Mouse (Mus musculus): ENCODE measurements around the gene Tsn.

Tsn gene

DNA sequence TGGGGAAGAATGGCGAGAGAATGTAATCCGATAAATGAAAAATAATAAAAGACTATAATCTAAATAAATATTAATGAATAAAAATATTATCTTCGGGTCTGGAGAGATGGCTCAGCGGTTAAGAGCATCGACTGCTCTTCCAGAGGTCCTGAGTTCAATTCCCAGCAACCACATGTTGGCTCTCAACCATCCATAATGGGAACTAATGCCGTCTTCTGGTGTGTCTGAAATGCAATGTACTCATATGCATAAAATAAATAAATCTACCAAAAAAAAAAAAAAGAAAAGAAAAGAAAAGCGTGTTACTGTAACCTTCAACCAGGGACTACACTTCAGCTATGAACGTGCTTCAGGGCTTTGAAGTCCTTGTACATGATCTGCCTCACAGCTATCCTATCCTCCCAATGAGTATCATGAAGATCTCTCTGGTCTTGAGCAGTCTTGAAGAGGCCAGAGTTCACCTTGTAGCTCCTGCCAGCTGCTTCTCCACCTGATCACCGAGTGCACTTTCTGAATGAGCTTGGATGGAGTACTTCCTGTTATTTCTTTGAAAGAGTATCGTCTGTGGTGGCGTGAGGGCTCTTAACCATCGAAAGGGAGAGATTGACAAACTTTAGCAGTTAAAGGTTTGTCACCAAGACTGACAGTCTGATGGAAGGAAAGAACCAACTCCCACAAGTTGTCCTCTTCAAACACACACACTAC, at the start of gene Tsn:
Gene Tsn, minus strand, starts transcription at position 118 of the 705 bp plus-strand sequence.
- DNase-seq (ENCODE audit: low spot score in 2 of 2): no peak

DNA sequence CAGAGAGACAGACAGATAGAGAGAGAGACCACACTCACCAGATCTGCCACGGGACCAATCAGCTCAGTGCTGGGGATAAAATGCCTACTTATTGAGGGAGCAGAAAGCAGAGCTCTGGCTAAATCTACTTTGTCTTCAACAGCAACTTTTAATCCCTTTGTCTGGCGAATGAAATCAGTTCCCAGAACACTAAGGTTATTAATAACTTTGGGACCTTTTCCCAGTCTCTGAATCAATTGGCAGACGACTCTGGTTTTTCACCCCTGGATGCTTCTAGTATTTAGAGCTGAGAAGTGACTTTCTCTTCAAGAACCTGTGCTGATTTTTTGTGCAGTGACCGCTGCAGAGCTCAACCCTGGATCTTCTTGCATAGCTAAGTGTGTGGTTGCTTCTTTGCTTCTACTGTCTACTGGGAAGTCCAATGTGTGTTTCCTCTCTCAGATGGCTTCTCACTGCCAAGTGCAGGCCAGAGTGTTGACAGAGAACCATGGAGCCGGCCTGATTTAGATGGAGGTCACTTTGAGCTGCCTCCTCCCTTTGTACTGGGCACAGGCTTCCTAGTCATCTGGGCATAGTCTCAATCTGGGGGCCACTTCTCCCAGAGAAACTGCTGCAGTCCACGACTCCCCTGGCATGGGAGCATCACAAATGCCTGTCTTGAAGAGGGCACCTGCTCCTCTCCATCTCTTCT, 47.7 kb upstream of the Tsn start:
- no peak for DNase-seq (ENCODE audit: low spot score in 2 of 2)

DNA sequence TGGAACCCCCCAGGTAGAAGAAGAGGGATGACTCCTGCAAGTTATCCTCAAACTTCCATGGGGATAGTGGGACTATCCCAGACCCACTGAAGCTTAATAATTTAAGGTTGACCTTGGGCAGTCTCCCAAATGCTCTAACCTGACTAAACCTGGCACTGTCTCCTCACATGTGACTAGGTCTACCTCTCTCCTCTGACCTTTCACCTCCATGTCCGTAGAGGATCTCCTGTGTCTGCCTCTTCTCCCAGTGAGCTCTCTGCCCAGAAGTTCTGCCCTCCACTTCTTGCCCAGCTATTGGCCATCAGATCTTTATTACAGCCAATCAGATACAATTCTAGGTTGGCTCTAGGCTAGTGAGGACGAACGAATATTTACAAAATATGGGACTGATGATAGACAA, 38.4 kb upstream of the Tsn start:
- no peak for DNase-seq (ENCODE audit: low spot score in 2 of 2)

DNA sequence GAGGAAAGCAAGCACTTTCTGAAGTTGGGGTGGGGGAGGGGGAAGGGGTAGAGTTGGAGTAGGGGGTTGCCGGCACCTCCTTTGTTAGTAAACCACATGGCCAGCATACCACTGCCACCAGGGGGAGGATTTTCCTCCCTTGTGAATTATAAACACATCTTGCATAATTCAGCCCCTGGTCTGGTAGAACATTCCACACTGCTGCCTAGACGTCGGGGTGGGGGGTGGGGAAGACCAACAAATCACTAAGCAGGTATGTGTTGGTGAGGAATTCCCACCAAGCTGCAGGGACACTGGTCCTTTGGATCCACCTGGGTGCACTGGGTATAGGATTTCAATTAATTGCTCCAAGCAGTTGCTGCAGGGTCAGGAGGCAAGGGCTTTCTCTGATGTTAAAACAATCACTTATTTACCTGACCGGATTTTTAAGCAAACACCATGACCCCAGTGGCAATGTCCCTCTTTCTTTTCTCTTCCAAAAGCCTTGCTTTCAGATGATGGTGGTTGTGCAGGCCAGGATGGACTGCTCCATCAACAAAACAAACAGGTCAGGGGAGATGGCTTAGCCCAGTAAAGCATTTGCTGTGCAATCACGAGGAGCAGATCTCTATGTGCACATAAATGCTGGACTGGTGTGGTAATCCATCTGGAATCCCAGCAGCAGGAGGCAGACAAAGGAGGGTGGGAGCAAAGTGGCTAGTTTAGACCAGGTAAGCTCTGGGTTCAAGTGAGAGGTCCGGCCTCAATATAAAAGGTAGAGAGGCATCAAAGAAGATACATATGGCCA, 32.3 kb upstream of the Tsn start:
- no peak for DNase-seq (ENCODE audit: low spot score in 2 of 2)

DNA sequence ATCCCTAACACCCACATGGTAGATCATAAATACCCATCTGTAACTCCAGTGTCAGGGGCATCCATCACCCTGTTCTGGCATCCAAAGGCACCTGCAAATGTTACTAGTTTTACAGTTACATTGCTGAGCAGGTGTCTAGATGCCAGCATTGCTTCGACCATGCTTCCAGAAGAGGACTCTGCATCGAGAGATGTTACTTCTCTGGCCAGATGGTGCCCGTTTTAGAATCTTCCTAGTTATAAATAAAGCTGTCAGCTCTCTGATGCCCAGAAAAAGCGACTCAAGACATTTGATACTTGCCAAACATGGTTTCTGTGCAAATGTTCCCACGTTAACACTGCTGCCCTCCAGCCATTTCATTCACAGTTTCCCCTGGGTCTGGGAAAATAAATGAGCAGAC, 26.4 kb upstream of the Tsn start:
- DNase-seq (ENCODE audit: low spot score in 2 of 2): no peak

DNA sequence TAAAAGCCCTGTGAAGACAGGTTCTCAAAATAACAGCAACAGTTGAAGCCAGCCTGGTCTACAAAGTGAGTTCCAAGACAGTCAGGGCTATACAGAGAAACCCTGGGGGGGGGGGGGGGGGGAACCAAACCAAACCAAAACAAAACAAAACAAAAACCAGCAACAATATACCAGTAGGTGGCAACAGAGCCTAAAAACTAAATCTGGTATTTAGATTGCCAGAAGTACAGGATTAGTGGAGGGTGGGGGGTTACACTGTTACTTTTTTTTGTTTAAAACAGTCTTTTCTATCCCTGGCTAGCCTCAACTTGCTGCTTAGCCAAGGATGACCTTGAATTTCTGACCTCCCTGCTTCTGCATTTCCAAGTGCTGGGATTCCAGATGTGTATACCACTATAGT, 24.3 kb upstream of the Tsn start:
- no peak for DNase-seq (ENCODE audit: low spot score in 2 of 2)

DNA sequence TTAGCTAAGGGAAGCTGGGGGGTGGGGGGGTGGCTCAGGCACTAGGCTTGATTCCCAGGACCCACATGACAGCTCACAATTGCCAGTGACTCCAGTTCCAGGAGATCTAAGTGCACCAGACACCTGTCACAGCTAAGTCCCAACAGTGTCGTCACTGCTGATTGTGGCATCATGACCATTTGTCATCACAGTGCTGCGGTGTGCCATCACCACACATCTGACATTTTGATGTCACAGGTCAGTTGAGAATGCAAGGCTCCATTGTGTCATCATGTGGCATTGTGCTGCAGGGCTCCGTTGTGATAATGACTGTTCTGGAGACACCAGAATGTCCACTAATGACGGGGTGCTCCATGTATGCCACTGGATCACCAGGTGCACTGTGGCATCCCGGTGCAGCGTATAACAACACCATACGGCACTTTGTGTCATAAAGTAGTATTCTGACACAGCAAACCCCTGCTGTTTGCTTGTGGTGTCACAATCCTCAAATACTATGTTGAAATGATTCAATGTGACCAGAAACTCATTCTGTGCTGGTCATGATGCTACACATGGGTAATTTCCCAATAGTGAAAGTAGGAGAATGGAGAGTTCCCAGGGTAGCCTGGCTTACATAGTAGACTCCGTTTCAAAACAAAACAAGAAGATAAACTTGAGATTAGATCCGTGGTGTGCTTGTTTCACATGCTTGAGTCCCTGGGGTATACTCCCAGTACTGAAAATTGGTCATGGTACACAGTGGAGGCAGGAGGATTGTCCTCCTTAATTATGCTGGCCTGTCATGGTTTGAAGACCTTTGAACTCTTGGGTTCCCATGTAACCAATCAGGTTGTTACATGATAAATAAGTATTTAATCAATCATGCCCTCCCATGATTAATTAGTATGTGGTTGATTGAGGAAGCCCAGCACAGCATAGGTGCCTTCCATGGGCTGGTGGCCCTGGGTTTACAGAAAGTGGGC, 23.5 kb upstream of the Tsn start:
- DNase-seq (ENCODE audit: low spot score in 2 of 2): no peak

DNA sequence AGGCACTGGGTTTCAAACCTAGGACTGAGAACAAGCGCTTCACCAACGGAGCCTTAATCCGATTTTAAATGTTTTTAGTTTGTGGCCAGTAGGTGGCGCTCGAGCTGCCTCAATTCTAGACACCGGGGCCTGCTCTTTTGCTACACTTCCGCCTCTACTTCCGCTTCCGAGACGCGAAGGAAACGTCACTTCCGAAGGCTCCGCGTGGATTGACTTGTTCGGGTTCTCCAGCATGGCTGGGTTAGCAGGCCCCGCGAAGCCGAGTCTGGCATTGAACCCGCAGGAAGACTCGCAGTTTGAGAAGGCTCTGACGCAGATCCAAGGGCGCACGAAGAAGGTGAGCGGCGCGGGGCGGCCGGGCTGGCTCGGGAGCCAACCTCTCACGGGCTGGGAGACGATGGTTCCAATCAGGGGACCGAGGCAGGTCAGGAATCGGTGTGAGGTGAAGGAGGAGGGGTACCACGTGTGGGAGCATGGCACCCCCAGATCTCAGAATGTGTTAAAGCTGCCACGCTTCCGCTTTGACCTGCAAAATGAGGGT, 10.2 kb upstream of the Tsn start, which contains the start of gene Nifk:
Gene Nifk, plus strand, starts transcription at position 179 of the 541 bp plus-strand sequence.
- peak; percentile 79 to 92 for DNase-seq (ENCODE audit: low spot score in 2 of 2)

DNA sequence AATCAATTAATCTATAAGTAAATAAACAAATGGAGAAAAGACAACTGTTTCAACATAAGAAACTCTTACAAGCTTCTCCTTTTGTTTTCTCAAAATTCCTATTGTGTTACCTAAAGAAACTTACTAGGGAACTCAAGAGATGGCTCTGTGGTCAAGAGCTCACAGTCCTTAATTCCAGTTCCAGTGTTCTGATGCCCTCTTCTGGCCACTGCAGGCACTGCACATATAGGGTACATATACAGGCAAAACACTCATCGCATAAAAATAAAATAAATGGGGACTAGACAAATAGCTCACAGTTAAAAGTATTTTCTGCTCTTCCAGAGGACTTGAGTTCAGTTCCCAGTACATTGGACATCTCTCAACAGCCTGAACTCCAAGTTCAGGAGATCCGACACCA, 9.2 kb upstream of the Tsn start:
- DNase-seq (ENCODE audit: low spot score in 2 of 2): peak in 1 of 2 experiments; percentile 20

DNA sequence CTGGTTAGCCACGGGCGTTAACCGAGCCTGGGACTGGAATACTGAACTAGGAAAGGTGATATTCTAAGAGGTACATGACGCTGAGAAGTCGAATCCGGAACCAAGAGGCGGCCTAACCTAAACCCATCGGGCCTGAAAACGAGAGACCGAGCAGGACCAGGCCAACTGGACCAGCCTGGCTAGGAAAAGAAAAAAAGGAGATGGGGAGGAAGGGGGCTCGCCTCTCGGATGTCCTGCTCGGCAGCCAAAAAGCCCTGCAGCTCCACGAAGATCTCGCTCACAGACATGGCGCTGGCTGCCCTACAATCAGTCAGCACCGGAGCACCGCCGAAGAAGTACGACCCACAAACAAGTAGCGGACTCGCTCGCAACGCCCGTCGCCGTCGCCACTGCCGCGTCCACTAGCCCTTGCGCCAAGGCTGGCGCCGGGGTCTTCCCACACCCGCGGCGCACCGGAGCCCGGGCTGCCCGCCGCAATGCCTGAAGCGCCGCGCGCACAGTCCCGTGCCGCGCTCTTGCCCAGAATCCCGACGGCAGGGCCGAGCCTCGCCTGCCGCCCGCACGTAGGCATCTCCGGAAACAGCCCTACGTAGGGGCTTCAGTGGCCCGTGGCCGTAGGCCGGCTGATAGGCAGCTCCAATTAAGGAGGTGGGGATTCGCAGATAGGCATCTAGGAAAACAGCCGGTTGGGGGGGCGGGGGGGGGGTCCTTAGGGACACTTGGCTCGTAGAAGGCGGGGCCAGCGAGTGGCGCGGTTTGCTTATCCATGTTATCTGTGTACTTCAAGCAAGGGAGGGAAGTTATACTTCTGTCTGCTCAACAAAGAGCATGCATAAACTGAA, 538 bp downstream of the Tsn start:
- DNase-seq (ENCODE audit: low spot score in 2 of 2): peak; percentile 75 to 90

DNA sequence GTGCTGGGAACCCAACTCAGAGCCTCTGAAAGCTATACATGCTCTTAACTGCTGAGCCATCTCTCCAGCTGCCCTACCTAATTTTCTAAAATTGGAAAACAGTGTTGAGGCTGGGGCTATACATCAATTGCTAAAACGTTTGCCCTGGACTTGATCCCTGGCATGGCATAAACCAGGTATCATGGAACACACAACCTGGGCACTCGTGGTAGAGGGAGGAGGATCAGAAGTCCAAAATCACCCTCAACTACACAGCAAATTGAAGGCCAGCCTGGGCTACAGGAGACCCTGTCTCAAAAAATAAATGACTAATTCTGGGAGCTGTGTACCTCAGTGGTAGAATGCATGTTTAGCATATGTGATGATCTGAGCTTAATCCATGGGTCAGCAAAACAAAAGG, 13.8 kb downstream of the Tsn start:
- no peak for DNase-seq (ENCODE audit: low spot score in 2 of 2)

DNA sequence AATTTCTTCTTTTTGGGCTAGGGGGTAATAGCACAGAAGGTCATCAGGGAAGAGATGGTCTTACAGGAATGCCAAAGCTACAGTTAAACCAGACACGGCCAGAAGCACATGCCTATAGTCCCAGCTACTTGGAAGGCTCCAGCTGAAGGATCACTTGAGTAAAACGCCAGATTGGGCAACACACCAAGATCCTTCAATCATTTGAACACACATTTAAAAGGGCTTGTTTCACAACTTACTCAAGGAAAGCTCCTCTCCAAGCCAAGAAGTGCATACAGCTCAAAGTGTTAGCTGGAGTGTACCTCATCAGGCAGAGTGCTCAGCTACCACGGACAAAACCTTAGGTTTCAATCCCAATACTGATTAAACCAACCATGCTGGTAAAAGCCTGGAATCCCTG, 14.9 kb downstream of the Tsn start:
- no peak for DNase-seq (ENCODE audit: low spot score in 2 of 2)

DNA sequence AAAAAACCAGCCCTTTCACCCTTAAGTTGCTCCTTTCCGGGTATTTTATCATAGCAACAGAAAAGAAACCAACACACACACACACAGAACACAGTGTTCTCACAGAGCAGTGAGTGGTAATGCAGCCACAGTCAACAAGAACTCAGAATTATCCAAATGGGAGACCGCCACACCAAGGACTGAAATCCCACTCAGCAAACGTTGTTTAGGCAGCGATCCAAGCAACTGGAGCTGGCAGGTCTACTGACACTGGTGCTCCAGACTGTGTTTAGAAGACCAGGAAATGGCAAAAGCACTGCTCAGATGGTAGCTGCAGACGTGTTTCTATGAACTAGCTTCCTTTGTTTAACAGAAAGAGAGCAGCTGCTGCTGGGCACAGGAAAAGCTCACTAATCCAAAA, 16.7 kb downstream of the Tsn start:
- DNase-seq (ENCODE audit: low spot score in 2 of 2): no peak

DNA sequence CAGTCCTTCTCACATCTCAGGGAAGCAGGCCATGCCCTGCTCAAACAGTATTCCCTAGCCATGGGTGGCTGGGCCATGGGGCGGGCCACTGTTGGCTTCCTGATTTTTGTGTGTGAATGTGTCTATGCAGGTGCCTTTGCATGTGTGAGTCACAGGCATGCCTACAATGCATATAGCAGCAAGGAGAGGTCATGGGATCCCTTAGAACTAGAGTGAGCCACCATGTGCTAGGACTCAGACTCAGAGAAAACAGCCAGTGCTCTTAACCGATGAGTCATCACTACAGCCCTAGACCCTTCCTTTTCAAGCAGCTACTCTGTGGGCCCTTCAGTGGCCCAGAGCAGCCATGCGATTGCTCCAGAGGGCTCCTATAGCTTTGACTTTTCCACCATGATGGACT, 17.3 kb downstream of the Tsn start:
- no peak for DNase-seq (ENCODE audit: low spot score in 2 of 2)

DNA sequence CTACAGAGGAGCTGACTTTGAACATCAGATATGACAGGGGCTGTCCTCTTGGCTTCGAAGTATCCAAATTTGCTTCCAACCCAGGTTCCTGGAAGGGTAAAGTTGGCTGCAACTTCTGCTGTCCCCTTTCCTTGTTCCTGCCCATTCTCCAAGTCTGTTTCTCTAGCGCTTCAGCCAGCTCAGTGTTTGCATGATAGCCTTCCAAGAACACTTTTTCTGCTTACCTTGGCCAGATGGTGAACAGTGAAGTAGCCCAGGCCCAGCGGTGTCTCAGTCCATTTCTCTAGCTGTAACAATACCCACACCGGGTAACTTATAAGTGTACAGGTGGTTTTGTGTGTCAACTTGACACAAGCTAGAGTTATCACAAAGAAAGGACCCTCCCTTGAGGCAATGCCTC, 19.2 kb downstream of the Tsn start:
- no peak for DNase-seq (ENCODE audit: low spot score in 2 of 2)

DNA sequence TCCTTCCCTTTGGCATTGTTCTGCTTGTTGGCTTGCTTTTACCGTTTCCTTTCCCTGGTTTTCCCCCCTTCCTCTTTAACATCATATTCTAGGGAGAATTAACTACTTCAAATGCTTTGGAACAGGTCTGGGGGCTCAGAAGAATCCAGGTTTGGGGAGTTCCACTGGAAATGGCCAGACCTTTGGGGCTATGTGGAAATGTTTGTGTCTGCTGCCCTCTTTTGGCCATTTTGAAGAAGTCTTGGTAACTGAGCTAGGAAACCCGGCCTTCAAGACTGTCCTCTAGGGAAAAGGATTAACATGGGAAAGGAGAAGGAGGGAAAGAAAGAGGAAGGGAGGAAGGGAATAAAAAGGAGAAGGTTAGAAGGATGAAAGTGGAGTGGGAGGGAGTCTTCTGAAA, 36.4 kb downstream of the Tsn start:
- DNase-seq (ENCODE audit: low spot score in 2 of 2): peak in 1 of 2 experiments; percentile 9

DNA sequence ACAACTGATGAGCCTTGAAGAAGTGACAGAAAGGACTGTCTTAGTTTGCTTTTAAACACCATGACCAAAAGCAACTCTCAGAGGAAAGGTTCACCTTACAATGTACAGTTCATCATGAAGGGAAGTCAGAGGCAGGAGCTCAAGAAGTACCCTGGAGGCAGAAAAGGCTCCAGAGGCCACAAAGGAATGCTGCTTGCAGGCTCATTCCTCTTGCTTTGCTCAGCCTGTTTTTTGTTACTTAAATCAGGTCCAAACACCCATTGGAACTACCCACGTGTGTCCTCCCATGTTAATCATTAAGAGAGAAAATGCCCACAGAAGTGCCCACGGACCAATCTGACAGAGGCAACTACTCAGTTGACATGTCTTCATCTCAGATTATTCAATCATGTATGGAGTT, 59.6 kb downstream of the Tsn start:
- DNase-seq (ENCODE audit: low spot score in 2 of 2): no peak

Data from cerebellum, postnatal 4 days (tissue).